Mouse (Mus musculus) bone marrow, adult 2 months (tissue): ENCODE data around the gene Camkv.

Source experiments
- CTCF ChIP-seq: fragments of 200-500 bp; IDR thresholded peaks from 2 replicates; pipeline ENCODE4 v1.5.1; 2011; ENCODE audit warnings: low read length, control low read depth; ENCODE audit not compliant: control insufficient read depth, insufficient read depth
- POLR2A ChIP-seq: fragments of 200-500 bp; IDR thresholded peaks from 2 replicates; pipeline ENCODE4 v1.6.1; 2011; ENCODE audit warnings: low read depth, mild to moderate bottlenecking, control low read depth, low read length, borderline replicate concordance; ENCODE audit not compliant: control insufficient read depth

DNA sequence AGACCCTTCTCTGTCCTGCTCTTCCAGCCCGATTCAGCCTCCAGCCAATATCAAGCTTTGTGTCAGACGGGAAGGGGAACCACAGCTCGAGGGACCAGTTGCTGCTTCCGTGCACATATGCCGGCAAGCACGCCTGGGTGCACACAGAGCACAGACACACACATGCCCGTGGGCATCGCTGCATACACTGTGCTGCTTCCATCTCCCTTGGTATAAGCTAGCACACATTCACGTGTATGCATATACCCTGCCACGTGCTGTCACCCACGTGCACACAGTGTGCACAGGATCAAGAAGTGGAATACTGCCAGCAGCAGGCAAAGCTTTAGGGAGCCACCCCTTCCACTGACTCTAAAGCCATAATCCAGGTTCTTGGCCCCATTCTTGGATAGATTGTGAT, 1.3 kb upstream of the Camkv start:
- TF ChIP-seq POLR2A (no peak), CTCF (no peak)
